Mouse (Mus musculus) small intestine, adult 10 weeks (tissue): Measurements from ENCODE around the gene Ect2l. TPM values are rescaled to one million over a fixed set of nuclear protein-coding genes. Genes with fewer than 3 reads are reported as not detected.

Experiments used
- polyA plus RNA-seq: library from polyadenylated mRNA; stranded (reverse); fragments of 350-450 nt; fragmentation: Illumina TruSeq; extraction: RNeasy Lipid Tissue Mini Kit (QIAGEN cat#74804); gene quantifications from one replicate; pipeline ENCODE4 v1.2.3, GENCODE M21; 2014; ENCODE audit warnings: low replicate concordance

Gene Ect2l
- polyA plus RNA-seq: not detected

GRCm38 (mm10) chr10:18210726-18211125, at the start of gene Ect2l:
TSS of gene Ect2l (minus strand) at chr10:18210890.

GRCm38 (mm10) chr10:18234560-18235401, 24.1 kb upstream of the Ect2l start, which contains the start of gene Ccdc28a:
TSS of gene Ccdc28a (minus strand) at chr10:18234998.

Other genes starting within 250 kb of the Ect2l start
- 223 TPM for gene Abracl, start 187.6 kb downstream of the Ect2l start, polyA plus RNA-seq
- 11.4 TPM for gene Reps1, start 155.0 kb downstream of the Ect2l start, polyA plus RNA-seq
- gene Ccdc28a, start 24.1 kb upstream of the Ect2l start, polyA plus RNA-seq: 17.4 TPM
- 25.2 TPM for gene Nhsl1, start 108.1 kb upstream of the Ect2l start, polyA plus RNA-seq